Mouse (Mus musculus) heart, adult 2 months (tissue): ENCODE data around the gene Olfr633.

Experiments
- CTCF ChIP-seq: fragments of 200-600 bp; IDR thresholded peaks from 2 replicates; pipeline ENCODE4 v1.8.1; 2022; ENCODE audit warnings: antibody characterized with exemption, mild to moderate bottlenecking, moderate library complexity
- EP300 ChIP-seq: fragments of 200-500 bp; IDR thresholded peaks from 2 replicates; pipeline ENCODE4 v1.6.1; 2011; ENCODE audit warnings: low read depth, low read length, control low read depth; ENCODE audit not compliant: insufficient read depth
- POLR2A ChIP-seq: fragments of 200-500 bp; IDR thresholded peaks from 2 replicates; pipeline ENCODE4 v1.6.1; 2011; ENCODE audit warnings: mild to moderate bottlenecking, low read depth, low read length, control low read depth; ENCODE audit not compliant: insufficient read depth

- TF ChIP-seq CTCF, result no peak
- TF ChIP-seq EP300, result no peak
- TF ChIP-seq POLR2A, result no peak
These were observed 34.2 kb upstream of the Olfr633 start for GRCm38 (mm10) chr7:103910047-103910446.
